Mouse (Mus musculus): ENCODE data around the gene Lrrc8b. TPM values are rescaled to one million over a fixed set of nuclear protein-coding genes. Genes with fewer than 3 reads are reported as not detected.

The Lrrc8b gene
- polyA plus RNA-seq, 1 experiment from 2014 or later: 9.4 TPM

DNA sequence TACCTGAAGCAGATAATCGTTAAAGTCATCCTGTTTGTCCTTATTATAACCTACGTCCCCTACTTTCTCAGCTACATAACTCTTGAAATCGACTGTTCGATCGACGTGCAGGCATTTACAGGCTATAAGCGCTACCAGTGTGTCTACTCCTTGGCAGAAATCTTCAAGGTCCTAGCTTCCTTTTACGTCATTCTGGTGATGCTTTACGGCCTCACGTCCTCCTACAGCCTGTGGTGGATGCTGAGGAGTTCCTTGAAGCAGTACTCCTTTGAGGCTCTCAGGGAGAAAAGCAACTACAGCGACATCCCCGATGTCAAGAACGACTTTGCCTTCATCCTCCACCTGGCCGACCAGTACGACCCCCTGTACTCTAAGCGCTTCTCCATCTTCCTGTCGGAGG, 65.0 kb downstream of the Lrrc8b start:
- Histone ChIP-seq H3K27me3 (ENCODE audit: control insufficient read depth, insufficient read depth, low read length) (no peaks in the 10 kb centered on the region), H3K36me3 (ENCODE audit: control insufficient read depth, insufficient read depth, low read length) (peaks cover 6% of the 10 kb centered on the region), H3K4me1 (ENCODE audit: control insufficient read depth, insufficient read depth, low read length) (no peaks in the 10 kb centered on the region), H3K27ac (ENCODE audit: low read length) (no peak overlapping the region), H3K4me2 (replicated peaks; ENCODE audit: low read depth, low read length) (no peak overlapping the region), H3K9me3 (ENCODE audit: control insufficient read depth, low read depth, low read length) (no peaks in the 10 kb centered on the region), H3K4me3 (ENCODE audit: low read depth, low read length) (no peak overlapping the region), H3K9ac (replicated peaks; ENCODE audit: low read depth, low read length) (no peak overlapping the region)
- no peak for ATAC-seq (ENCODE audit: insufficient number of reproducible peaks, insufficient read depth, low FRiP score, low read depth)
- 95% methylated on average over 17 of the region's 17 CpGs for WGBS

DNA sequence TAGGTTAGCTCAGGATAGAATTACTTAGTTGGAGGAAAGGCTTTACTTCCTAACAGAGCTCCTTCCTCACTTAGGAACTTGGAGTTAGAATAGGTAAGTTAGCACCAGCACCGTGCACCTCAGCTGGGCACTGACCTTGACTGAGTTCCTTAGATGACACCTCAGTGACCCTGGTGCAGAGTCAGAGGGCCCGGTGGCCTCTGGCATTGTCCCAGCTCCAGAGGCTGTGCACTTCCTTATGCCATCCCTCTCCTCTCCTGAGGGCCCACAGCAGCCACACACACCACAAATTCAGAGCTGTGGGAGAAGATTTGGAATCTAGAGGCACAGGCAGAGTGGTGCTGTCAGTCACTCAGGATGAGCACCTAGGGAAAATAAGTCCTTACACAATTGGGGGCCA, 68.1 kb downstream of the Lrrc8b start:
- Histone ChIP-seq H3K4me2 (replicated peaks; ENCODE audit: low read depth, low read length) (no peak overlapping the region), H3K9me3 (ENCODE audit: control insufficient read depth, low read depth, low read length) (no peaks in the 10 kb centered on the region), H3K9ac (replicated peaks; ENCODE audit: low read depth, low read length) (no peak overlapping the region), H3K27ac (ENCODE audit: low read length) (no peak overlapping the region), H3K27me3 (ENCODE audit: control insufficient read depth, insufficient read depth, low read length) (no peaks in the 10 kb centered on the region), H3K4me3 (ENCODE audit: low read depth, low read length) (no peak overlapping the region), H3K4me1 (ENCODE audit: control insufficient read depth, insufficient read depth, low read length) (no peaks in the 10 kb centered on the region), H3K36me3 (ENCODE audit: control insufficient read depth, insufficient read depth, low read length) (peaks cover 6% of the 10 kb centered on the region)
- WGBS: 74% methylated on average over 2 of the region's 2 CpGs
- ATAC-seq (ENCODE audit: insufficient number of reproducible peaks, insufficient read depth, low FRiP score, low read depth): no peak

DNA sequence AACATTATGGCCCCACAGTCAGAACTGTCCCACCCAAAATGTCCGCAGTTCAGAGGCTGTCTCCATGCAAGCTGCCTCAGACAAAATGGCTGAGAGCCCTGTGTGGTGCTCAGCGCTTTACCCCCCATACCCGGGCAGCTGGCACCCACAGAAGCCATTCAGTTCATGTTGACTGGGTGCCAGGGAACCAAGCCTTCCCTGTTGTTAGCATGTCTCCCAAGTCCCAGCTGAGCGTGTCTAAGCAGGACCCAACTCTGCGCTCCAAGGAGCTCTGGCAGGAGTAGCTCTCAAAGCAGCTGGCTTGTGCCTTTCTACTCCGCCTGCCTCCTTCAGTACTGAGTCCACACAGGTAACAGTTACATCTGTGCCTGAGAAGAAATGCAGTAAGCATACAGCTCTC, 68.7 kb downstream of the Lrrc8b start:
- ATAC-seq (ENCODE audit: insufficient number of reproducible peaks, insufficient read depth, low FRiP score, low read depth): no peak
- H3K9me3 ChIP-seq (ENCODE audit: control insufficient read depth, low read depth, low read length): no peaks in the 10 kb centered on the region
- no peak overlapping the region for H3K27ac ChIP-seq (ENCODE audit: low read length)
- H3K4me1 ChIP-seq (ENCODE audit: control insufficient read depth, insufficient read depth, low read length): no peaks in the 10 kb centered on the region
- 88% methylated on average over 6 of the region's 6 CpGs for WGBS
- H3K4me2 ChIP-seq (replicated peaks; ENCODE audit: low read depth, low read length): no peak overlapping the region
- no peaks in the 10 kb centered on the region for H3K27me3 ChIP-seq (ENCODE audit: control insufficient read depth, insufficient read depth, low read length)
- H3K36me3 ChIP-seq (ENCODE audit: control insufficient read depth, insufficient read depth, low read length): peaks cover 6% of the 10 kb centered on the region
- H3K9ac ChIP-seq (replicated peaks; ENCODE audit: low read depth, low read length): no peak overlapping the region
- H3K4me3 ChIP-seq (ENCODE audit: low read depth, low read length): no peak overlapping the region

DNA sequence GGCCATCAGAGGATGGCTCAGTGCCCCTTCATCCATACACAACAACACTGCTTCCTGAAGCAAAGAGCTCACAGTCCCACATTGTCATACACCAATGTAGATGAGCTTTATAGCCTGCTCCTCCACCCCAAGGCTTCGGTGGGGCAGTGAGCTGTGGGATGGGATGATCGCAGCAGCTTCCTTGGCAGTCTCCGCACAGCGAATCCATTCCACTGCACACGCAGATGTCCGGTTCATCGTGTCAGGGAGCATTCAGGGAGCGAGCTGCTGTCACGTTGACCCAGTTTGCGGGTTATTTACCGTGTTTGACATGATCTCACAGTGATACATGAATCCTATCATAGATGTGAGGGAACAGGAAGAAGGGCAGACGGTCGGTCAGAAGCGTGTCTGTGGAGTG, 69.3 kb downstream of the Lrrc8b start:
- 93% methylated on average over 14 of the region's 14 CpGs for WGBS

DNA sequence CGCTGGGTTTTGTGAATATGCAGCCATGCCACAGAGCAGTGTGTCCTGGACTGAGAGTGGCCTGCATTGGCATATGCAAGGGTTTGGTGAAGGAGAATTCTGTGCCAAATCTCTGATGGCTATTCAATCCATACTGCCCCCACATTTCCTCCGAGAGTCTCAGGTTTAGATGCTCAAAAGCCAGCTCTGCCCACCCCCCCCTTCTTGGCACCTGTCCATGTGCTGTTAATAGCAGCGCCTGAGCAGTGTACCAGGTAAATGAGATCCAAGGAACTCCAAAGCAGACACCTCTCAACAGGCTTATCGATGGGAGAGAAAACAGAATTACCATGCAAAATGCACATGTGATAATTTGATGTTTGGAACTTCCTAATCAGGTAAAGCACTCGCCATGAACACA, 74.6 kb downstream of the Lrrc8b start:
- ATAC-seq (ENCODE audit: insufficient number of reproducible peaks, insufficient read depth, low FRiP score, low read depth): no peak
- H3K9ac ChIP-seq (replicated peaks; ENCODE audit: low read depth, low read length): no peak overlapping the region
- no peaks in the 10 kb centered on the region for H3K36me3 ChIP-seq (ENCODE audit: control insufficient read depth, insufficient read depth, low read length)
- no peaks in the 10 kb centered on the region for H3K27me3 ChIP-seq (ENCODE audit: control insufficient read depth, insufficient read depth, low read length)
- H3K27ac ChIP-seq (ENCODE audit: low read length): no peak overlapping the region
- H3K4me3 ChIP-seq (ENCODE audit: low read depth, low read length): no peak overlapping the region
- H3K9me3 ChIP-seq (ENCODE audit: control insufficient read depth, low read depth, low read length): no peaks in the 10 kb centered on the region
- WGBS: 90% methylated on average over 5 of the region's 5 CpGs
- H3K4me2 ChIP-seq (replicated peaks; ENCODE audit: low read depth, low read length): no peak overlapping the region
- no peaks in the 10 kb centered on the region for H3K4me1 ChIP-seq (ENCODE audit: control insufficient read depth, insufficient read depth, low read length)

More for the DNA sequence above, 69.3 kb downstream of the Lrrc8b start:
- Histone ChIP-seq H3K9me3 (ENCODE audit: control insufficient read depth, low read depth, low read length) (no peaks in the 10 kb centered on the region), H3K36me3 (ENCODE audit: control insufficient read depth, insufficient read depth, low read length) (peaks cover 6% of the 10 kb centered on the region), H3K9ac (replicated peaks; ENCODE audit: low read depth, low read length) (no peak overlapping the region), H3K4me1 (ENCODE audit: control insufficient read depth, insufficient read depth, low read length) (no peaks in the 10 kb centered on the region), H3K27me3 (ENCODE audit: control insufficient read depth, insufficient read depth, low read length) (no peaks in the 10 kb centered on the region), H3K4me2 (replicated peaks; ENCODE audit: low read depth, low read length) (no peak overlapping the region), H3K4me3 (ENCODE audit: low read depth, low read length) (no peak overlapping the region), H3K27ac (ENCODE audit: low read length) (no peak overlapping the region)
- no peak for ATAC-seq (ENCODE audit: insufficient number of reproducible peaks, insufficient read depth, low FRiP score, low read depth)

DNA sequence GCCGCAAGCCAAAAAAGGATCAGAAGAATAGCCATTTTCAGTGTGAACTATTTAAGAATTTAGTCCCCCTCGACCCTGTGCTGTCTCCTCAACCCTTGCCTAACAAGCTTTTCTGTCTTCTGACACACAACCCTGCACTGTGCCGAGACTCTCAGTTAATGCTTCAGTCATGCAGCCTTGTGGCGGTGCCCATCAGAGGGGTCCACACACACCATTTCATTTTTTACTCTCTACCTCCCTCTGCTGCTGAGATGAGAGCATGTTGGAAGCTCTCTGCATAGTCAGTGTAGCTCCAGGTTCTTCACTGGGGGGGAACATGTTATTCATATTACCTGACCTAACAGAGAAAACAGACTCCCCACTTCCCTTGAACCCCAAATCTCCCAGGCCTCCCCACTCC, 75.8 kb downstream of the Lrrc8b start:
- WGBS: 61% methylated on average over 4 of the region's 4 CpGs
- H3K9ac ChIP-seq (replicated peaks; ENCODE audit: low read depth, low read length): no peak overlapping the region
- H3K4me1 ChIP-seq (ENCODE audit: control insufficient read depth, insufficient read depth, low read length): 0 out of 2 replicates have a peak, but pooled peaks cover 4% of the 10 kb centered on the region
- H3K27me3 ChIP-seq (ENCODE audit: control insufficient read depth, insufficient read depth, low read length): no peaks in the 10 kb centered on the region
- no peaks in the 10 kb centered on the region for H3K9me3 ChIP-seq (ENCODE audit: control insufficient read depth, low read depth, low read length)
- no peak for ATAC-seq (ENCODE audit: insufficient number of reproducible peaks, insufficient read depth, low FRiP score, low read depth)
- H3K4me2 ChIP-seq (replicated peaks; ENCODE audit: low read depth, low read length): no peak overlapping the region
- no peak overlapping the region for H3K4me3 ChIP-seq (ENCODE audit: low read depth, low read length)
- no peaks in the 10 kb centered on the region for H3K36me3 ChIP-seq (ENCODE audit: control insufficient read depth, insufficient read depth, low read length)
- H3K27ac ChIP-seq (ENCODE audit: low read length): no peak overlapping the region

DNA sequence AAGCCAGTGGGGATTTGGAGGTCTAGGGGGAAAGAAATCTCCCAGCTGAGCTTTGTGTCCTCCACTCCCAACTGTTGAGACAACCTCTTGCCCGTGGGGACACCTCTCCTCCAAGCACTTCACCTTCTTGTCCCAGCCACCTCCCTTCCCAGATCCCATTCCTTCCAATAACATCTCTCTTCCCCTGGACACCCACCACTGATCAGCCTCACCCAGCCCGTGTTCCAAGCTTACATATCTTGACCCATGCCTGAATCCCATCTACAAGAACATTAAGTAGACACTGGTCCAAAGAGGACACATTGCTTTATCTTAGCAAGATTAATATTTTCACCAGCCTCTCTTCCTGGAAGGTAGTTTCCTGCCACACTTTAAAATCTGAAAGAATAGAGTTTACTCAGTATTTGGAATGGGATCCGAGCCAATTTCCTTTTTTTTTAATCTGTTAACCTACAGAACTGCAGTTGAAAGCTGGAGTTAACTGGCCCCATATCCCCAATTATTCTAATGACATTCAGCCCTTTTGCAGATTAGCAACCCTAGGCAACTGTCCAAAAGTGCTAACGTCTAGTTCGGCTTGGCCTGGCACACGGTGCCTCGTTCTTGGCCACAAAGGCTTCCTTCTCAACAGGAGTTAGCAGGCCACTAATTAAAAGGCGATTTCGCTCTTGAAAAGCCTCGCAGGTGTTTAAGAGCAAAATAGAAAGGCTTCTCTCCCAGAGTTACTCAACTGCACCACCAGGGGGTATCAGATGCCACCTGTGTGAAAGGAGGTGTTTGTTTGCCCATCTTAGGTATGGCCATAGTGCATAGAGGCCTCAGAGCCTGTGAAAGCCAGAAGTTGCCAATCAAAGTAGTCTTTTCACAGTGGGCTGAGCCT, 77.0 kb downstream of the Lrrc8b start:
- Histone ChIP-seq H3K9ac (replicated peaks; ENCODE audit: low read depth, low read length) (no peak overlapping the region), H3K4me3 (ENCODE audit: low read depth, low read length) (no peak overlapping the region), H3K4me2 (replicated peaks; ENCODE audit: low read depth, low read length) (no peak overlapping the region), H3K9me3 (ENCODE audit: control insufficient read depth, low read depth, low read length) (no peaks in the 10 kb centered on the region), H3K4me1 (ENCODE audit: control insufficient read depth, insufficient read depth, low read length) (0 out of 2 replicates have a peak, but pooled peaks cover 4% of the 10 kb centered on the region), H3K36me3 (ENCODE audit: control insufficient read depth, insufficient read depth, low read length) (no peaks in the 10 kb centered on the region), H3K27ac (ENCODE audit: low read length) (no peak overlapping the region), H3K27me3 (ENCODE audit: control insufficient read depth, insufficient read depth, low read length) (no peaks in the 10 kb centered on the region)
- ATAC-seq (ENCODE audit: insufficient number of reproducible peaks, insufficient read depth, low FRiP score, low read depth): no peak
- WGBS: 51% methylated on average over 10 of the region's 10 CpGs

DNA sequence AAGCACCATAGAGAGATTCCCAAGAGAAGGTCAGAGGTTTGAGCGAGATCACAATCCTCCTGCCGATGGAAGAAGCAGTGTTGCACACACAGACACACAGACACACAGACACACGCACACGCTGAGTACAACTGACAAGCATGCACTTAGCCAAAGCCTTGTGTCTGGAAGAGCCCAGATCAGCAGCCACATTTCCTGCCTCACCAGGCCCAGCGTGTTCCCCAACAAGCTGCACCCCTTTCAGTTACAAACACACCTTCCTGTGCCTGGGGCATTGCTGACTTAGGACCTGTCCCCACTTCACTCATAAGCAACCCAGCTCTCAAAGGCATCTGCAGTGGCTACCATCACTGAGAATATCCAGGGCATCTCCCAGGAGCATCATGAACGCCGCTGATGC, 77.8 kb downstream of the Lrrc8b start:
- no peaks in the 10 kb centered on the region for H3K27me3 ChIP-seq (ENCODE audit: control insufficient read depth, insufficient read depth, low read length)
- no peak overlapping the region for H3K4me3 ChIP-seq (ENCODE audit: low read depth, low read length)
- H3K4me2 ChIP-seq (replicated peaks; ENCODE audit: low read depth, low read length): no peak overlapping the region
- ATAC-seq (ENCODE audit: insufficient number of reproducible peaks, insufficient read depth, low FRiP score, low read depth): no peak
- no peak overlapping the region for H3K9ac ChIP-seq (replicated peaks; ENCODE audit: low read depth, low read length)
- 87% methylated on average over 7 of the region's 7 CpGs for WGBS
- H3K9me3 ChIP-seq (ENCODE audit: control insufficient read depth, low read depth, low read length): no peaks in the 10 kb centered on the region
- H3K27ac ChIP-seq (ENCODE audit: low read length): no peak overlapping the region
- H3K4me1 ChIP-seq (ENCODE audit: control insufficient read depth, insufficient read depth, low read length): 0 out of 2 replicates have a peak, but pooled peaks cover 4% of the 10 kb centered on the region
- H3K36me3 ChIP-seq (ENCODE audit: control insufficient read depth, insufficient read depth, low read length): no peaks in the 10 kb centered on the region

Measured in stomach, embryonic 14.5 days (tissue).